Mouse (Mus musculus) liver, adult 2 months (tissue): ENCODE results near the gene Glod4.

Source experiments
- CTCF ChIP-seq: fragments of 200-500 bp; IDR thresholded peaks from 2 replicates; pipeline ENCODE4 v1.5.1; 2011; ENCODE audit warnings: low read depth, low read length, control low read depth
- POLR2A ChIP-seq: fragments of 200-500 bp; IDR thresholded peaks from 2 replicates; pipeline ENCODE4 v1.6.1; 2011; ENCODE audit warnings: low read length, control low read depth; ENCODE audit not compliant: insufficient read depth; ENCODE audit errors: extremely low read depth

GRCm38 (mm10) chr11:76279971-76280370 is 36.4 kb upstream of the Glod4 start:
- TF ChIP-seq CTCF, result no peak
- no peak for TF ChIP-seq POLR2A
